Mouse (Mus musculus) C2C12 (cell line): ENCODE data around the gene Kcnq5.

Experiments used
- CEBPB ChIP-seq: IDR thresholded peaks from one replicate; pipeline ENCODE4 v1.6.1; 2011; ENCODE audit warnings: low read depth, mild to moderate bottlenecking, control low read depth, moderate library complexity
- CTCF ChIP-seq: IDR thresholded peaks from one replicate; pipeline ENCODE4 v1.5.1; 2011; ENCODE audit not compliant: control insufficient read depth, insufficient read depth, insufficient read length
- FOSL1 ChIP-seq: IDR thresholded peaks from one replicate; pipeline ENCODE4 v1.8.0; 2011; ENCODE audit warnings: mild to moderate bottlenecking, low read length; ENCODE audit not compliant: poor library complexity, insufficient read depth, severe bottlenecking
- MAX ChIP-seq: IDR thresholded peaks from one replicate; pipeline ENCODE4 v1.6.1; 2011; ENCODE audit warnings: mild to moderate bottlenecking, control low read depth
- MYOD1 ChIP-seq: IDR thresholded peaks from one replicate; pipeline ENCODE4 v1.6.1; 2011; ENCODE audit warnings: low read depth; ENCODE audit not compliant: control insufficient read depth, insufficient read length
- MYOG ChIP-seq: IDR thresholded peaks from one replicate; pipeline ENCODE4 v1.6.1; 2011; ENCODE audit not compliant: control insufficient read depth, insufficient read length; ENCODE audit errors: extremely low read depth
- USF1 ChIP-seq: IDR thresholded peaks from one replicate; pipeline ENCODE4 v1.6.1; 2011; ENCODE audit warnings: low read depth, mild to moderate bottlenecking, control low read depth, moderate library complexity

DNA sequence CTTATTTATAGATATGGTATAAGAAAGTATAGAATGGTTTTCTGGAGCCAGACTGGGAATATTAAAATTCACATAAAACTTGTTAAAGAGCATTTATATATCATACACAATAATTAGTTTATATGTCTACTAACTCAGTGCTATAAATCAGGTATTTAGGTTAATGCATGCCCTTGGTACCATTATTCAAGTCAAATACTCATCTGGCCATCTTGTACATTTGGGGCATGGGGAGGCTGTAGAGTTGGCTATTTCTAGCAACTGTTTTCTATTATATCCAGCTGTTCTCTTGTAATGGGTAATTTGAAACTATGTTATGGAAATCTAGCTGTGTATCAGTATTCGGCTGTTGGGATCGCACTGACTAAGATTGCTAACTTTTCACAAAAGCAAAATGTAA is 339.3 kb downstream of the Kcnq5 start:
- TF ChIP-seq CTCF (no peak), MYOG (no peak), MAX (no peak), CEBPB (no peak), USF1 (no peak), MYOD1 (no peak), FOSL1 (no peak)
